In genomic region chr12:29952102-29952501, GRCm38 (mm10) we compare ENCODE assay signal across 7 mouse cellular contexts. TPM values are rescaled to one million over a fixed set of nuclear protein-coding genes. Genes with fewer than 3 reads are reported as not detected.
DNase-seq lines count a peak whose midpoint lies in the region; ATAC-seq lines count a peak whose summit lies in the region.

No protein-coding gene starts in this region.

- peaks cover 56% of the 10 kb centered on the region for H3K4me1 ChIP-seq in brown adipose tissue, adult 24 weeks (ENCODE audit: control insufficient read depth, insufficient read depth, insufficient read length, low read length)
- peaks cover 14% of the 10 kb centered on the region for H3K4me1 ChIP-seq in intestine, embryonic 15.5 days (replicated peaks)

- 49% methylated on average over 6 of the region's 6 CpGs for WGBS in intestine, embryonic 15.5 days

- H3K36me3 ChIP-seq in intestine, embryonic 15.5 days = no peaks in the 10 kb centered on the region

- ATAC-seq in intestine, embryonic 15.5 days = no peak
- ATAC-seq in monocyte, adult 5-6 weeks (replicated peaks; ENCODE audit: insufficient number of reproducible peaks, low FRiP score, low TSS enrichment, poor library complexity, severe bottlenecking) = no peak

- peak; percentile 92 for DNase-seq in adrenal gland, adult 2 months
- DNase-seq in lung, postnatal 25 days (ENCODE audit: low spot score) = peak; percentile 55
- DNase-seq in embryo, embryonic 10.5 days (ENCODE audit: low spot score) = no peak
- DNase-seq in thymus, postnatal 4 days = no peak

- no peak overlapping the region for H3K4me2 ChIP-seq in intestine, embryonic 15.5 days (replicated peaks)

- no peaks in the 10 kb centered on the region for H3K27me3 ChIP-seq in intestine, embryonic 15.5 days (replicated peaks)

- H3K4me3 ChIP-seq in brown adipose tissue, adult 24 weeks (ENCODE audit: insufficient read depth, low read depth, low read length) = no peak overlapping the region
- no peak overlapping the region for H3K4me3 ChIP-seq in intestine, embryonic 15.5 days (replicated peaks)

- peak overlapping the region; percentile 98 for H3K27ac ChIP-seq in brown adipose tissue, adult 24 weeks (replicated peaks; ENCODE audit: low read depth, low read length)
- peak overlapping the region; percentile 28; the same call in 1 of the 2 replicates for H3K27ac ChIP-seq in intestine, embryonic 15.5 days

- H3K9me3 ChIP-seq in intestine, embryonic 15.5 days = no peaks in the 10 kb centered on the region

- no peak overlapping the region for H3K9ac ChIP-seq in intestine, embryonic 15.5 days

RNA-seq across cellular contexts. Expression of gene Pxdn, which starts 14.7 kb away (rescaled TPM):
- 10 to 100 TPM; 50.3 to 59.2 TPM for total RNA-seq in adrenal gland, adult 2 months (2021)
- polyA plus RNA-seq in adrenal gland, adult 2 months (2012; rRNA removed) = 75.0 and 85.7 TPM in 2 replicates
- 21.5 and 26.4 TPM in 2 replicates for polyA plus RNA-seq in brown adipose tissue, adult 24 weeks (2012; ENCODE audit: insufficient read depth, insufficient read length, missing spikeins)
- 63.6 and 66.4 TPM in 2 replicates for polyA plus RNA-seq in intestine, embryonic 15.5 days (2015; fragmentation: Nextera tagmentation; extraction: Ambion mirVana)
- total RNA-seq in monocyte, adult 5-6 weeks (2017) = not detected in 3 replicates

Comparison
In these comparisons a context has a peak if more than half of its experiments do, and no peak if none do; other contexts are left out.
1. DNase-seq: peak in adrenal gland, adult 2 months (single experiment) and lung, postnatal 25 days (single experiment); none in embryo, embryonic 10.5 days (single experiment) and thymus, postnatal 4 days (single experiment).